Mouse (Mus musculus) heart, postnatal 0 days (tissue): Measurements from ENCODE around the gene Map6.

Experiments used
- CTCF ChIP-seq: IDR thresholded peaks from 2 replicates; pipeline ENCODE4 v1.5.1; 2016; ENCODE audit warnings: antibody characterized with exemption, control low read depth, low read depth
- EP300 ChIP-seq: IDR thresholded peaks from 2 replicates; pipeline ENCODE4 v1.6.1; 2016; ENCODE audit warnings: antibody characterized with exemption, low read depth

GRCm38 (mm10) chr7:99352526-99353400 lies 85.5 kb downstream of the Map6 start, which contains the start of gene Serpinh1:
- TF ChIP-seq EP300 (peak; percentile 91), CTCF (no peak)
